Mouse (Mus musculus) neural tube, embryonic 15.5 days (tissue): ENCODE data around the gene Nrip1. TPM values are rescaled to one million over a fixed set of nuclear protein-coding genes. Genes with fewer than 3 reads are reported as not detected.

Experiments
- ATAC-seq: fragments of 200-750 bp; cut with Nextera tagmentation; 2 replicates; pipeline ENCODE4 v1.8.0; 2017; ENCODE audit warnings: mild to moderate bottlenecking, moderate TSS enrichment, moderate library complexity; ENCODE audit not compliant: low FRiP score
- H3K27ac ChIP-seq: fragments of 300-500 bp; sonication (generic); replicated peaks from 2 replicates; pipeline ENCODE4 v1.5.1; 2015; ENCODE audit warnings: mild to moderate bottlenecking, inconsistent platforms
- H3K27me3 ChIP-seq: fragments of 300-500 bp; sonication (generic); replicated peaks from 2 replicates; pipeline ENCODE4 v1.6.1; 2015; ENCODE audit warnings: inconsistent platforms
- H3K36me3 ChIP-seq: fragments of 300-500 bp; sonication (generic); 2 replicates; pipeline ENCODE4 v1.6.1; 2015; ENCODE audit warnings: inconsistent platforms
- H3K4me1 ChIP-seq: fragments of 300-500 bp; sonication (generic); 2 replicates; pipeline ENCODE4 v1.6.1; 2015; ENCODE audit warnings: inconsistent platforms
- H3K4me2 ChIP-seq: fragments of 300-500 bp; sonication (generic); 2 replicates; pipeline ENCODE4 v1.6.1; 2015; ENCODE audit warnings: inconsistent platforms, mild to moderate bottlenecking, moderate library complexity
- H3K4me3 ChIP-seq: fragments of 300-500 bp; sonication (generic); replicated peaks from 2 replicates; pipeline ENCODE4 v1.5.1; 2015; ENCODE audit warnings: mild to moderate bottlenecking, inconsistent platforms
- H3K9ac ChIP-seq: fragments of 300-500 bp; sonication (generic); replicated peaks from 2 replicates; pipeline ENCODE4 v1.6.1; 2015; ENCODE audit warnings: mild to moderate bottlenecking, inconsistent platforms
- H3K9me3 ChIP-seq: fragments of 300-500 bp; sonication (generic); replicated peaks from 2 replicates; pipeline ENCODE4 v1.6.1; 2016; ENCODE audit warnings: inconsistent platforms
- WGBS: fragments of 180-500 bp; shearing (Covaris S2); methylation state at CpG from one replicate; pipeline ENCODE4 v1.1.7; 2015; ENCODE audit warnings: mixed read lengths; 5-methylcytosine and 5-hydroxymethylcytosine counted together
- polyA plus RNA-seq: library from polyadenylated mRNA; unstranded; fragments of >200 nt; fragmentation: Nextera tagmentation; extraction: Ambion mirVana; gene quantifications from 2 replicates; pipeline ENCODE4 v1.2.1, GENCODE M21; 2015

Gene Nrip1
- polyA plus RNA-seq, 1 experiment from 2014 or later, result 34.4 TPM

- H3K4me1 ChIP-seq, result no peaks in the 10 kb centered on the region
- H3K27ac ChIP-seq, result no peak overlapping the region
- no peak overlapping the region for H3K4me2 ChIP-seq
- WGBS, result 88% methylated on average over 12 of the region's 12 CpGs
- H3K27me3 ChIP-seq, result no peaks in the 10 kb centered on the region
- H3K36me3 ChIP-seq, result no peaks in the 10 kb centered on the region
- no peak overlapping the region for H3K4me3 ChIP-seq
- H3K9me3 ChIP-seq, result no peaks in the 10 kb centered on the region
- H3K9ac ChIP-seq, result no peak overlapping the region
- no peak for ATAC-seq
These were observed 16.5 kb downstream of the Nrip1 start for GRCm38 (mm10) chr16:76357155-76357554.

DNA sequence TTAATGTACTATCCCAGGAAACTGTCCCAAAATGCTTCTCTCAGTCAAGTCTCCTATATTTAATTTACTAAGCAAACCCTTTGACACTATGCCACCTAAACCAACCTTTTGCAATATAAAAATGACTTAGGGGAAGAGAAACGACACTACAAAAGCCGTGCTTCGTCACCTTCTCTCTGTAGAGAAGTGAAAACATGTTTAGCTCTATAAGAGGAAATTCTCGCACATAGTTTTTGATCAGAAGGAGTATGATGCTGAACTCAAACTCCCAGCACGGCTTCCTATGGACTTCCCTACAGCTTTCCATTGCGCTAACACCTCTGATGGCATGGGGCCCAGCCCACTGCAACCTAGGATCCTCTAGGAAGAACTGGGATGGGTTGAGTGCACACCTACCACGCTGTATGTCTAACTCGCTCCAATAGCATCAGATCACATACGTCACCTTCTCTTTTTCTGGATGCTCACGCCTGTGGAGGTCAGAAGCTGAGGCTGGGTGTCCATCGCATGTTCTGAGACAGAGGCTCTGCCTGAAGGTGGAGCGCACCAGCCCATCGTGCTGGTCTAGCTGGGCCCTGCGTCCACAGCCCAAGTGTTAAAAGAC lies 17.6 kb downstream of the Nrip1 start:
- Histone ChIP-seq H3K9ac (no peak overlapping the region), H3K36me3 (no peaks in the 10 kb centered on the region), H3K27ac (no peak overlapping the region), H3K4me2 (no peak overlapping the region), H3K27me3 (no peaks in the 10 kb centered on the region), H3K4me1 (no peaks in the 10 kb centered on the region), H3K4me3 (no peak overlapping the region), H3K9me3 (no peaks in the 10 kb centered on the region)
- WGBS, result 94% methylated on average over 14 of the region's 14 CpGs
- ATAC-seq, result no peak

GRCm38 (mm10) chr16:76355267-76355666 lies 18.4 kb downstream of the Nrip1 start:
- no peaks in the 10 kb centered on the region for H3K36me3 ChIP-seq
- H3K4me2 ChIP-seq, result no peak overlapping the region
- no peak for ATAC-seq
- no peaks in the 10 kb centered on the region for H3K9me3 ChIP-seq
- no peaks in the 10 kb centered on the region for H3K27me3 ChIP-seq
- H3K27ac ChIP-seq, result no peak overlapping the region
- WGBS, result 85% methylated on average over 5 of the region's 5 CpGs
- H3K4me3 ChIP-seq, result no peak overlapping the region
- no peaks in the 10 kb centered on the region for H3K4me1 ChIP-seq
- H3K9ac ChIP-seq, result no peak overlapping the region

DNA sequence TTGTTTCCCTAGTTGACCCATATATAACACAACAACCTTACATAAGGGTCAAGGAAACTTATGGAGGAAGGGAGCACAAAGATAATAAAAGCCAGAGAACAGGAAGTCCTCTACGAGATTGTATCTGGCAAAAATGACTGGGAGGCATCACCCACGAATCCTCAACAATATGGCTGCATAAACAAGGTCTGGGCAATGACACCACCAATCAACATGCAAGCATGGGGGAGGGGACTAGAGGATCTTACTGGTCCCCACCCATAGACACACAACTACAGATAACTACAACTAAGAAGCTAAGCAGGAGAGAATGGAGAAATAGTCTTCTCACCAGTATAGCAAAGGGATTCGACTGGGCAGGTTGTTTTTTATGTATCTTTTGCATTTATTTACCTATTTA lies 18.8 kb downstream of the Nrip1 start:
- Histone ChIP-seq H3K9me3 (no peaks in the 10 kb centered on the region), H3K4me3 (no peak overlapping the region), H3K27me3 (no peaks in the 10 kb centered on the region), H3K27ac (no peak overlapping the region), H3K36me3 (no peaks in the 10 kb centered on the region), H3K9ac (no peak overlapping the region), H3K4me1 (no peaks in the 10 kb centered on the region), H3K4me2 (no peak overlapping the region)
- WGBS, result 77% methylated on average over 3 of the region's 3 CpGs
- ATAC-seq, result no peak

DNA sequence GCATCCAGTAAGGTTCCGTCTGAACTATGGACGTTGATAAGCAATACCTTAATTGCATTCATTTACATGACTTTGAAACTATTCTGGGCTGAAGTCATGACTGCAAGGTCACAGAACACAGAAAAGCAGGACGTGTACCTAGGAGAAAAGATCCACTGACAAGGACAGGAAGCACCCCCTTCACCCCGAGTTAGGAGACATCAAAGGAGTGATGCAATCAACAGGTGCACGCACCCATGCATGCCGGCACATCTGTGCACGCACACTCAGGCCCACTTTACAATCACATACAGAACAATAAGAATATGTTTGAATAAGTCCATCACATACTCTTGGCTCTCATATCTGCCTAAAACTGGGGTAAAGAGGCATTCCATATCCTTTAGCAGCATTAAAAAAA lies 19.3 kb downstream of the Nrip1 start:
- Histone ChIP-seq H3K4me3 (no peak overlapping the region), H3K27me3 (no peaks in the 10 kb centered on the region), H3K9me3 (no peaks in the 10 kb centered on the region), H3K36me3 (0 out of 2 replicates have a peak, but pooled peaks cover 3% of the 10 kb centered on the region), H3K27ac (no peak overlapping the region), H3K9ac (no peak overlapping the region), H3K4me1 (no peaks in the 10 kb centered on the region), H3K4me2 (no peak overlapping the region)
- ATAC-seq, result no peak
- 86% methylated on average over 7 of the region's 7 CpGs for WGBS

DNA sequence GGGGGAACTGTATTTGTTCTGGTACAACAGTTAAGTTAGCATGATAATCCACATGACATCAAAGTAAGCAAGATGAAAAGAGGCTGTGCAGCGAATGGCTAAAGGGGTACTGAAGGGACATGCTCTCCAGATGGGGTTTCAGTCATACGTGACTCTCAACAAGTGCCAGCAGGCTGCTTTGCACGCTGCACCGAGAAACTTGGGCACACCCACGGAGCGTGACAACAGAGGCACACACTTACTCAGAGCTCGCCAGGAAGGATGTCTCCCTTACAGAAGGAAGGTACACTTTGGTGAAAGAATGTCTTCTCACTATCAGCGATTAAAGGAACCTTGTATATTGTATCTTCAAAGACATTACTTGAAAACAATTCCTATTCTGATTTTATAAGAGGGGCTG lies 22.7 kb downstream of the Nrip1 start:
- Histone ChIP-seq H3K9ac (no peak overlapping the region), H3K4me3 (no peak overlapping the region), H3K4me1 (no peaks in the 10 kb centered on the region), H3K27me3 (no peaks in the 10 kb centered on the region), H3K36me3 (0 out of 2 replicates have a peak, but pooled peaks cover 3% of the 10 kb centered on the region), H3K4me2 (no peak overlapping the region), H3K9me3 (no peaks in the 10 kb centered on the region), H3K27ac (no peak overlapping the region)
- ATAC-seq, result no peak
- WGBS, result 84% methylated on average over 8 of the region's 8 CpGs

GRCm38 (mm10) chr16:76349053-76349452 lies 24.6 kb downstream of the Nrip1 start:
- no peak for ATAC-seq
- Histone ChIP-seq H3K9me3 (no peaks in the 10 kb centered on the region), H3K27ac (no peak overlapping the region), H3K9ac (no peak overlapping the region), H3K36me3 (0 out of 2 replicates have a peak, but pooled peaks cover 5% of the 10 kb centered on the region), H3K27me3 (no peaks in the 10 kb centered on the region), H3K4me3 (no peak overlapping the region), H3K4me1 (no peaks in the 10 kb centered on the region), H3K4me2 (no peak overlapping the region)
- WGBS, result 81% methylated on average over 11 of the region's 11 CpGs

GRCm38 (mm10) chr16:76347719-76348421 lies 25.8 kb downstream of the Nrip1 start:
- Histone ChIP-seq H3K4me3 (no peak overlapping the region), H3K4me1 (no peaks in the 10 kb centered on the region), H3K36me3 (peaks cover 7% of the 10 kb centered on the region; the same call in 1 of the 2 replicates), H3K27ac (no peak overlapping the region), H3K27me3 (no peaks in the 10 kb centered on the region), H3K9ac (no peak overlapping the region), H3K9me3 (no peaks in the 10 kb centered on the region), H3K4me2 (no peak overlapping the region)
- no peak for ATAC-seq
- 72% methylated on average over 13 of the region's 13 CpGs for WGBS

GRCm38 (mm10) chr16:76346371-76346770 lies 27.3 kb downstream of the Nrip1 start:
- no peak overlapping the region for H3K9ac ChIP-seq
- no peaks in the 10 kb centered on the region for H3K9me3 ChIP-seq
- peaks cover 7% of the 10 kb centered on the region; the same call in 1 of the 2 replicates for H3K36me3 ChIP-seq
- H3K27me3 ChIP-seq, result no peaks in the 10 kb centered on the region
- no peak overlapping the region for H3K4me3 ChIP-seq
- H3K4me1 ChIP-seq, result no peaks in the 10 kb centered on the region
- no peak overlapping the region for H3K4me2 ChIP-seq
- H3K27ac ChIP-seq, result no peak overlapping the region
- 96% methylated on average over 7 of the region's 7 CpGs for WGBS
- no peak for ATAC-seq

- Histone ChIP-seq H3K9me3 (no peaks in the 10 kb centered on the region), H3K4me1 (no peaks in the 10 kb centered on the region), H3K27me3 (no peaks in the 10 kb centered on the region), H3K36me3 (peaks cover 7% of the 10 kb centered on the region; the same call in 1 of the 2 replicates), H3K4me3 (no peak overlapping the region), H3K9ac (no peak overlapping the region), H3K27ac (no peak overlapping the region), H3K4me2 (no peak overlapping the region)
- no peak for ATAC-seq
- 82% methylated on average over 3 of the region's 3 CpGs for WGBS
These were observed 28.8 kb downstream of the Nrip1 start for GRCm38 (mm10) chr16:76344761-76345368.

DNA sequence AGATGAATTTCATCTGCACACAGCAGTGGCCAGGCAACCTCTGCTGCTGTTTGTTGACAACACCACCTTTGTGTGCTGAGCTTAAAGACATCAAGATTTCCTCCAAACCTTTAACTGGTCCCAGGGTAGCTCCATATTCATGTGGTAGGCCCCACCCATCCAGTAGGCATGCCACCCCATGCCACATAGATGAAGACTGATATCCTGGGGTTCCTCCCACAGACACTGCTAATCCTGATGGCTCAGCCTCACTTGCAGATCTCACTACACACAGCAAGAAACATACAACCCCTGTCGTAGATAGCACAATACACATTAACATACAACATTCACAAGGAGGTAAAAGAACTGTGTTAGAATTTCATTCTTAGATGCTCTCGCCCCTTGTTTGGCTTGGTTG lies 29.6 kb downstream of the Nrip1 start:
- H3K4me3 ChIP-seq, result no peak overlapping the region
- H3K4me1 ChIP-seq, result no peaks in the 10 kb centered on the region
- peaks cover 5% of the 10 kb centered on the region; the same call in 1 of the 2 replicates for H3K36me3 ChIP-seq
- no peaks in the 10 kb centered on the region for H3K9me3 ChIP-seq
- H3K9ac ChIP-seq, result no peak overlapping the region
- whole genome bisulfite sequencing, result 98% methylated on average over 2 of the region's 2 CpGs
- ATAC-seq, result no peak
- H3K4me2 ChIP-seq, result no peak overlapping the region
- H3K27ac ChIP-seq, result no peak overlapping the region
- no peaks in the 10 kb centered on the region for H3K27me3 ChIP-seq

DNA sequence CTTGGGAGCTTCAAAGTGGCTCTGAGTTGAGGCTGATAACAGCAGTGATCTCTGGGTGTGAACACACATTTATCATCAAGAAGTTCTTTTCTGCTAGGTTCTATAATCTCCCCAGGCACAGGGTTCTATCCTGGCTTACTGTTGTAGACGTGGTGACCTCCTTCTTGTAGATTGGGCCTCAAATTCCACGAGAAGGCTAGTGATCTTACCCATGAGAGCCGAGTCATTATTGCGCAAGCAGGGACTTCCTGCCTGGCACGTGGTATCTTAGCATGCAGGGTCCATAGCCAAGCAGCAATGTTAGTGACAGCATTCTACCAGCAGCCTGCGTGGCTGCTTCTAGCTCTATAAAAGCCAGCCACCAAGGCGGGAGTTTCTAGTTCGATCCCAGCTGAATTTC lies 32.0 kb downstream of the Nrip1 start:
- no peak overlapping the region for H3K4me2 ChIP-seq
- H3K27ac ChIP-seq, result no peak overlapping the region
- ATAC-seq, result no peak
- no peak overlapping the region for H3K9ac ChIP-seq
- H3K4me3 ChIP-seq, result no peak overlapping the region
- H3K4me1 ChIP-seq, result no peaks in the 10 kb centered on the region
- H3K36me3 ChIP-seq, result peaks cover 5% of the 10 kb centered on the region; the same call in 1 of the 2 replicates
- H3K9me3 ChIP-seq, result no peaks in the 10 kb centered on the region
- WGBS, result 87% methylated on average over 8 of the region's 8 CpGs
- no peaks in the 10 kb centered on the region for H3K27me3 ChIP-seq
